Mouse (Mus musculus): ENCODE results near the gene Sema6c. TPM values are rescaled to one million over a fixed set of nuclear protein-coding genes. Genes with fewer than 3 reads are reported as not detected.
"Not testable (repeated sequence)": the region's sequence is repeated elsewhere in the genome, so short reads cannot be mapped to it uniquely, and the experiment has no call there.

Gene Sema6c
- polyA plus RNA-seq, 1 experiment from 2014 or later: 0.35 TPM

DNA sequence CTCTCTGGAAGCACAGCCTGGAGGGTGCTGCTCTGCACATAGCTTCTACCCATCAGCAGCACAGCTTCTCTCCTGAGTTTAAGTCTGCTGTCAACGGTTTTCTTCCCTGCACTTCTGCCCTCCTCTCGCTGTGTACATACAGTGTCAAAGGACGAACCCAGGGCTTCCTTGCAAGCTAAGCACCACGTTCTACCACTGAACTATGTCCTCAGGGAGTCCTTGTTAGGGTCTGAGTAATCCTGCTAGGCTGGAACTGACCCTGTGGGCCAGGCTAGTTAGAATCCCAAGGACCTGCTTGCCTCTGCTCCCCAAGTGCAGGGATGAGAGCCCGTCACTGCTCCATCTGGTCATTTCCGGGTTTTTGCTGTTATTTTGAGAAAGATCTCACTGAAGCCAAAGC, 26.6 kb downstream of the Sema6c start:
- no peak overlapping the region for H3K4me2 ChIP-seq
- peaks cover 94% of the 10 kb centered on the region for H3K36me3 ChIP-seq
- 83% methylated on average over 6 of the region's 6 CpGs for WGBS (ENCODE audit: insufficient replicate concordance)
- H3K27ac ChIP-seq: no peak overlapping the region
- no peak overlapping the region for H3K4me3 ChIP-seq (replicated peaks)
- H3K9me3 ChIP-seq (replicated peaks): no peaks in the 10 kb centered on the region
- no peaks in the 10 kb centered on the region for H3K27me3 ChIP-seq
- H3K4me1 ChIP-seq (replicated peaks): no peaks in the 10 kb centered on the region
- no peak overlapping the region for H3K9ac ChIP-seq
- DNase-seq (no peak), ATAC-seq (ENCODE audit: low read depth) (no peak)

DNA sequence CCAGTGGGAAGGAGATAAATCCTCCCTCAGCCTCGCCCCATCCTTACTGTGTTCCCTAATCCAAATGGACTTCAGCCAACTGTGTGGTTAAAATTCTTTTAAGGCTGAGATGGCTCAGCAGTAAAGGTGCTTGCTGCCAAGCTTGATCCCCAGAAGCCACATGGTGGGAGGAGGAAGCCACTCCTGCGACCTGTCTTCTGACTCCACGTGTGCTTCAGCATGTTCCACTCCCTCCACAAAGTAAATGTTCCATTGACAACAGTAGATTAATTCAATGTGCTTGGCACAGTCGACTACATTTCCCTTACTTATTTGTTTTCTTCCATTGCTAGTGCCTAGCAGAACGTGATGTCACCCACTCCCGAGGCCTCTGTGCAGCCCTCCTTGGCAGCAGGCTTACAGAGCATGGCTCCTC, 34.5 kb downstream of the Sema6c start:
- Histone ChIP-seq H3K4me3 (replicated peaks) (no peak overlapping the region), H3K4me2 (no peak overlapping the region), H3K27ac (no peak overlapping the region), H3K27me3 (no peaks in the 10 kb centered on the region), H3K9ac (no peak overlapping the region), H3K9me3 (replicated peaks) (no peaks in the 10 kb centered on the region), H3K4me1 (replicated peaks) (0 out of 2 replicates have a peak, but pooled peaks cover 3% of the 10 kb centered on the region), H3K36me3 (peaks cover 92% of the 10 kb centered on the region)
- WGBS (ENCODE audit: insufficient replicate concordance): 77% methylated on average over 6 of the region's 6 CpGs
- DNase-seq (no peak), ATAC-seq (ENCODE audit: low read depth) (no peak)

DNA sequence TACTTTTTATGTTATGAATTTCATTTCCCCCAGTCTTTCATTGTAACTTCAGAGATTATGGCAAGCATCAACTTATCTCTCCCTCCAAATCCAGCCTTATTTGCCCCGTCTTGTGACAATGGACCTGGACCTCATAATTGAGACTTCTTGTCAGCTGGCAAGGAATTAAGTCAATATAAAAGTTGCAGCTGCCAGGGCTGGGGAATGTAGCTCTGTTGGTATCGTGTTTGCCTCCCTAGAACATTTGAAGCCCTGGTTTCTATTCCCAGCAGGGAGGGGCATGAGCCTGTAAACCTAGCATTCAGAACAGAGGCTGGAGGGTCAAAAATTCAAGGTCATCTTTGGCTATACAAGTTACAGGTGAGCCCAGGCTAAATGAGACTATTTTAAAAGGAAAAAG, 35.5 kb downstream of the Sema6c start:
- H3K27me3 ChIP-seq: no peaks in the 10 kb centered on the region
- 0 out of 2 replicates have a peak, but pooled peaks cover 3% of the 10 kb centered on the region for H3K4me1 ChIP-seq (replicated peaks)
- no peaks in the 10 kb centered on the region for H3K9me3 ChIP-seq (replicated peaks)
- 82% methylated on average over 2 of the region's 2 CpGs for WGBS (ENCODE audit: insufficient replicate concordance)
- ATAC-seq (ENCODE audit: low read depth) (no peak), DNase-seq (no peak)
- H3K36me3 ChIP-seq: peaks cover 92% of the 10 kb centered on the region
- no peak overlapping the region for H3K9ac ChIP-seq
- no peak overlapping the region for H3K4me3 ChIP-seq (replicated peaks)
- no peak overlapping the region for H3K27ac ChIP-seq
- H3K4me2 ChIP-seq: no peak overlapping the region

GRCm38 (mm10) chr3:95199101-95199500, 38.8 kb downstream of the Sema6c start:
- ATAC-seq (ENCODE audit: low read depth) (no peak), DNase-seq (no peak)
- no peak overlapping the region for H3K4me3 ChIP-seq (replicated peaks)
- 66% methylated on average over 1 of the region's 1 CpGs for WGBS (ENCODE audit: insufficient replicate concordance)
- no peaks in the 10 kb centered on the region for H3K27me3 ChIP-seq
- H3K36me3 ChIP-seq: peaks cover 97% of the 10 kb centered on the region
- no peaks in the 10 kb centered on the region for H3K9me3 ChIP-seq (replicated peaks)
- no peak overlapping the region for H3K9ac ChIP-seq
- 0 out of 2 replicates have a peak, but pooled peaks cover 3% of the 10 kb centered on the region for H3K4me1 ChIP-seq (replicated peaks)
- no peak overlapping the region for H3K27ac ChIP-seq
- no peak overlapping the region for H3K4me2 ChIP-seq

DNA sequence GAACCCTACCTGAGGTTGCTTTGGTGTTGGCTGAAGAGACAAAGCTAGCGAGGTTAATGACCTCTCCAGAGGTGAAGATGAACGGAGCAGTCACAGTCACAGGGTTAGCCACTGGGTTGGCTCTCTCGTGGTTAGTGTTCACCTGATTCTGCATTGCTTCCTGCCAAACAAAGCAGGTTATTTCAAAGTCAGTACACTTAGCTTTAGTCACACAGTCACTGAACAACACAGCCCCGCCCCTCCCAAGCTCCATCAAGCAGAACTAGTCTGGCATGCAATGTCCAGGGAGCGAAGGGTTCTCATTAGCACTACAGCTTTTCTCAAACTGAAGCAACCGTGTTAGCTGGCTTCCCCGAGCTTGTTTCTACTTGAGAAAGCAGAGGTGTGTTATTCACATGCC, 39.9 kb downstream of the Sema6c start:
- H3K27ac ChIP-seq: no peak overlapping the region
- peaks cover 97% of the 10 kb centered on the region for H3K36me3 ChIP-seq
- ATAC-seq (ENCODE audit: low read depth) (no peak), DNase-seq (no peak)
- H3K4me3 ChIP-seq (replicated peaks): no peak overlapping the region
- no peaks in the 10 kb centered on the region for H3K4me1 ChIP-seq (replicated peaks)
- no peaks in the 10 kb centered on the region for H3K9me3 ChIP-seq (replicated peaks)
- 86% methylated on average over 7 of the region's 7 CpGs for WGBS (ENCODE audit: insufficient replicate concordance)
- no peak overlapping the region for H3K4me2 ChIP-seq
- no peaks in the 10 kb centered on the region for H3K27me3 ChIP-seq
- H3K9ac ChIP-seq: no peak overlapping the region

DNA sequence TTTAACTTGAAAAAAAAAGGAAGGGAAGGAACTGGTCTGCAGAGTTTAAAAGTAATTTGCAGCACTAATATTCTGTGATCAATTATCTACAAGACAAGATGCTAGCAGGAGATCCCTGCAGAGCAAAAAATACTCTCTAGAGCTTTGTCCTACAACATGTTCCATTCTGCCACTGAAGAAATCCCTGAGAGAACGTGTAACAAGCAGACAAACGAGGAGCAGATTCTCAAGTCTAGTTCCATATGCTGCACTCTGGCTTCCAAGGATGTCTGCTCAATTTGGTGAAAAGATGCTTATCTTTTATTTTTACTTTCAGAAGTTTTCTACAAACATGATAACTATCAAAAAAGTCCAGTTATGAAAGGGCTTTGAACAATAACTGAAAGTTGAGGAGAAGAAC, 40.3 kb downstream of the Sema6c start:
- no peak for ATAC-seq (ENCODE audit: low read depth)
- Histone ChIP-seq H3K9ac (no peak overlapping the region), H3K4me2 (no peak overlapping the region), H3K9me3 (replicated peaks) (no peaks in the 10 kb centered on the region), H3K4me1 (replicated peaks) (no peaks in the 10 kb centered on the region), H3K27me3 (no peaks in the 10 kb centered on the region), H3K4me3 (replicated peaks) (no peak overlapping the region), H3K27ac (no peak overlapping the region), H3K36me3 (peaks cover 97% of the 10 kb centered on the region)
- 82% methylated on average over 2 of the region's 2 CpGs for WGBS (ENCODE audit: insufficient replicate concordance)
- DNase-seq: no peak

- Histone ChIP-seq H3K4me1 (replicated peaks) (peaks cover 3% of the 10 kb centered on the region; the same call in 1 of the 2 replicates), H3K9me3 (replicated peaks) (no peaks in the 10 kb centered on the region), H3K4me3 (replicated peaks) (no peak overlapping the region), H3K36me3 (peaks cover 97% of the 10 kb centered on the region), H3K9ac (no peak overlapping the region), H3K4me2 (no peak overlapping the region), H3K27me3 (no peaks in the 10 kb centered on the region), H3K27ac (no peak overlapping the region)
- ATAC-seq (ENCODE audit: low read depth): no peak
- WGBS (ENCODE audit: insufficient replicate concordance): 89% methylated on average over 6 of the region's 6 CpGs
- DNase-seq: no peak
Measured at GRCm38 (mm10) chr3:95203880-95204279, 43.6 kb downstream of the Sema6c start.

- 84% methylated on average over 4 of the region's 4 CpGs for WGBS (ENCODE audit: insufficient replicate concordance)
- peaks cover 93% of the 10 kb centered on the region for H3K36me3 ChIP-seq
Measured at GRCm38 (mm10) chr3:95208286-95208685, 48.0 kb downstream of the Sema6c start.

DNA sequence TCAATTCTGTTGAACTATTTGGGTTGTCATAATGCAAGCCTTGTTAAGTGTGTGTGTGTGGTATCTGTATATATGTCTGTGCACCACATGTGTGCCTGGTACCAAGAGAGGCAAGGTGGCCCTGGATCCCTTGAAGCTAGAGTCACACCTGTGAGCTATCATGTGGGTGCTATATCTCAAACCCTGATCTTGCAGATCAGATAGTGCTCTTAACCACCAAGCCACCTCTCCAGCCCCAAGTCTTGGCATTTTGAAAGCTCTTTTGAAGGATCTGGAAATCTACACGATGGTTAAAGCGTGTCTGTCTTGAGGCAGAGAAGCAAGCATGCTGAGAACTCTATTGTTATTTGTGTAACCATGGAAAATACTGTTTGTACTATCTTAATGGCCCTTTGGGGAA, 50.3 kb downstream of the Sema6c start:
- Histone ChIP-seq H3K4me2 (no peak overlapping the region), H3K9me3 (replicated peaks) (no peaks in the 10 kb centered on the region), H3K4me1 (replicated peaks) (peaks cover 21% of the 10 kb centered on the region), H3K9ac (no peak overlapping the region), H3K36me3 (peaks cover 89% of the 10 kb centered on the region), H3K4me3 (replicated peaks) (no peak overlapping the region), H3K27ac (no peak overlapping the region), H3K27me3 (no peaks in the 10 kb centered on the region)
- ATAC-seq (ENCODE audit: low read depth) (no peak), DNase-seq (no peak)
- WGBS (ENCODE audit: insufficient replicate concordance): 86% methylated on average over 2 of the region's 2 CpGs

More at GRCm38 (mm10) chr3:95208286-95208685, 48.0 kb downstream of the Sema6c start:
- no peaks in the 10 kb centered on the region for H3K9me3 ChIP-seq (replicated peaks)
- ATAC-seq (ENCODE audit: low read depth) (no peak), DNase-seq (no peak)
- H3K27ac ChIP-seq: no peak overlapping the region
- H3K9ac ChIP-seq: no peak overlapping the region
- H3K4me1 ChIP-seq (replicated peaks): peaks cover 11% of the 10 kb centered on the region
- H3K4me2 ChIP-seq: no peak overlapping the region
- no peak overlapping the region for H3K4me3 ChIP-seq (replicated peaks)
- no peaks in the 10 kb centered on the region for H3K27me3 ChIP-seq

DNA sequence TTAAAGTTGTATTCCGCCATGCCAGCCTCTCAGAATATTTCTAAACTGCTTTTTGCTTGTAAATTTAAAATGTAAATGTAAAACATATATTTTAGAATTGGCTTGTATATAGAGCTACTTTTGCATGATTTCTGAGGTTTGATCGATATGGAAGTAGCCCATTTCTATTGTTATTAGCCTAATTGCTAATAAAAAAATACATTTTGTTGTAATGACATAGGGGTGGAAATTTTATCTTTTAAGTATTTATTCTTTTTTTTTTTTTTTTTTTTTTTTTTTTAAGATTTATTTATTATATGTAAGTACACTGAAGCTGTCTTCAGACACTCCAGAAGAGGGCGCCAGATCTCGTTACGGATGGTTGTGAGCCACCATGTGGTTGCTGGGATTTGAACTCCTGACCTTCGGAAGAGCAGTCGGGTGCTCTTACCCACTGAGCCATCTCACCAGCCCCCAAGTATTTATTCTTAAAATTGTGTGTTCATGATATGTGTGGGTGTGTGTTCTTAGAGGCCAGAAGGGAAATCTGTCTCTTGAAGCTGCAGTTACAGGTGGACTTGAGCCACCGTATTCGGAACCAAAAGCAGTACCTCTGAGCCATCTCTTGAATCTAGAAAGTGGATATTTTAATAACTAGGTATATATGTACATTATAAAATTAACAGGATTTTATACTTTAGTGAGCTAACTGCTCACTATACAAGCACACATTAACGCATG, 52.8 kb downstream of the Sema6c start:
- Histone ChIP-seq H3K36me3 (peaks cover 77% of the 10 kb centered on the region), H3K4me1 (replicated peaks) (peaks cover 33% of the 10 kb centered on the region)
- WGBS (ENCODE audit: insufficient replicate concordance): 87% methylated on average over 9 of the region's 10 CpGs
- not testable (repeated sequence) for DNase-seq; H3K9ac ChIP-seq; H3K27me3 ChIP-seq; ATAC-seq (ENCODE audit: low read depth); H3K4me3 ChIP-seq (replicated peaks); H3K9me3 ChIP-seq (replicated peaks); H3K27ac ChIP-seq; H3K4me2 ChIP-seq

DNA sequence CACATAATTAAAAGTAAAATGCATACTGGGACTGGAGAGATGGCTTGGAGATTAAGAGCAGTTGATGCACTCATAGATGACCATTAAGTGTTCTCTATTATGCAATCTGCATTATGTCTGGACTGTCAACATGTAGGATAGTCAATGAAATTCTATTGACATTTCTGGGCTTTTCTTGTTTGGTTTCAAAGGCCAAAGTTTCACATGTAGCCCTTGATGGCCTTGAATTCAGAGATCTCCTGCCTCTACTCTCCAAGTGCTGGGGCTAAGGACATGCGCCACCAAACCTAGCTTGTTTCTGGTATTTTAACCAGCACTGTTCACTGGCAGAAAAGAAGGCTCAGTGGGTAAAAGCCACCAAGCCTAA, 53.3 kb downstream of the Sema6c start:
- no peaks in the 10 kb centered on the region for H3K9me3 ChIP-seq (replicated peaks)
- no peak overlapping the region for H3K4me2 ChIP-seq
- no peak for ATAC-seq (ENCODE audit: low read depth)
- no peak for DNase-seq
- 82% methylated on average over 1 of the region's 1 CpGs for WGBS (ENCODE audit: insufficient replicate concordance)
- H3K27ac ChIP-seq: 0 out of 2 replicates have a peak overlapping the region, but pooled peaks have one; percentile 18
- H3K4me1 ChIP-seq (replicated peaks): peaks cover 39% of the 10 kb centered on the region
- H3K27me3 ChIP-seq: no peaks in the 10 kb centered on the region
- H3K9ac ChIP-seq: no peak overlapping the region
- no peak overlapping the region for H3K4me3 ChIP-seq (replicated peaks)
- peaks cover 71% of the 10 kb centered on the region for H3K36me3 ChIP-seq

GRCm38 (mm10) chr3:95216655-95217254, 56.5 kb downstream of the Sema6c start:
- H3K36me3 ChIP-seq: peaks cover 48% of the 10 kb centered on the region
- ATAC-seq (ENCODE audit: low read depth) (no peak), DNase-seq (no peak)
- no peaks in the 10 kb centered on the region for H3K9me3 ChIP-seq (replicated peaks)
- H3K4me3 ChIP-seq (replicated peaks): peak overlapping the region; percentile 77
- peak overlapping the region; percentile 86 for H3K4me2 ChIP-seq
- H3K9ac ChIP-seq: peak overlapping the region; percentile 91
- peaks cover 47% of the 10 kb centered on the region for H3K4me1 ChIP-seq (replicated peaks)
- H3K27ac ChIP-seq: peak overlapping the region; percentile 94
- 13% methylated on average over 4 of the region's 4 CpGs for WGBS (ENCODE audit: insufficient replicate concordance)
- no peaks in the 10 kb centered on the region for H3K27me3 ChIP-seq
